Mouse (Mus musculus) embryonic stem cell, embryonic (primary cell): ENCODE measurements around the gene C2cd4b.

Experiments
- CTCF ChIA-PET, 4 experiments: fragments of 300-600 bp in 2 of 4; fragments of 350-600 bp in 2 of 4; sonication (Branson Sonifier 250); formaldehyde crosslinking; loops; one replicate each; lab custom pipeline; 2022; ENCODE audit warnings: inconsistent platforms in 2 of 4; lab: Charles Lee
- POLR2A ChIA-PET, 4 experiments: fragments of 300-600 bp in 2 of 4; fragments of 350-600 bp in 2 of 4; sonication (Branson Sonifier 250); formaldehyde crosslinking; loops; one replicate each; lab custom pipeline; 2022; ENCODE audit warnings: antibody characterized with exemption in 4 of 4, inconsistent platforms in 1 of 4; lab: Charles Lee

The C2cd4b gene

DNA sequence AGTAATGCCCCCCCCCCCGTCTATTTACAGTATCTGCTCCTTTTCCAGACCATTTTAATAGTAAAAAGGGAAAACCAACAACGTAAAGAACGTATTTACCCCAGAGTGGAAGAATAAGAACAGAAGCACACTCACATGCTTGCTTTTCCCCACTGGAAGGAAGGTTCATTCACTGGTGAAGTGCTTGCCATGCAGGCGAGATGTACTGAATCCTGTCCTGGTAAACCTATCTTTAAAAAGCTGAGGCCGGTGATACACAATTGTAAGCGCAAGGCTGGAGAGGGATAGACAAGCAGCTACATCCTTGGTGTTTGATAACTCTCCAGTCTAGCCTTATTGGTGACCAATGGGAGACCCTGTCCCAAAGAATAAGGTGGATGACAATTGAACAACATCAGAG, 1.8 kb downstream of the C2cd4b start:
- CTCF ChIA-PET = interaction anchor here in 3 of 4 experiments (0.5 to 3.1 kb wide), 5 partner anchors 49 to 1546 kb away, joined by 4 to 12 read pairs (median 7); partner anchors contain the start of gene C2cd4a (in 1 of the 3)
- POLR2A ChIA-PET = interaction anchor here in 3 of 4 experiments (0.5 to 3.5 kb wide), 18 partner anchors 9 to 394 kb away, joined by 3 to 47 read pairs (median 12); partner anchors contain the start of gene C2cd4a (in 2 of the 3)

DNA sequence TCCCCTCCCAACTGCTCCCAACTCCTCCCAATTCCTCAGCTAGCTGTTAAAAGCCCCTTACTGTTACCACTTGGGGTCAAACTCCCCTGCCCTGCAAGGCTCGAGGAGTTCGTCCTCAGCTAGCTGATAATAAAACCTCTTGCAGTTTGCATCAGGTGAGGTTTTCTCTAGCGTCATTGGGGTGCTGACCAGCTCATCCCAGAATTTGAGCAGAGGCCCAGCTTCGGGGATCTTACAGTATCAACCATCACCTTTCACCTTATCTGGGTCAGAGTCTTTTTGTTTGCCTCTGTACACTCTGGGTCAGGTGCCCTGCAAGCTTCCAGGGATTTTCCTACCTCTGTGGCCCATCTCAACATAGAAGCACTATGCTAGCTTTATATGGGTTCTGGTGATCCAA, 4.1 kb downstream of the C2cd4b start:
- ChIA-PET POLR2A (interaction anchor here in 2 of 4 experiments (0.7 to 1.3 kb wide), 4 partner anchors 13 to 555 kb away, joined by 3 to 4 read pairs (median 3); no protein-coding TSS in a partner anchor), CTCF (interaction anchor here in 1 of 4 experiments (0.6 to 1.3 kb wide), 2 partner anchors 28 to 52 kb away, joined by 4 to 5 read pairs; no protein-coding TSS in a partner anchor)

DNA sequence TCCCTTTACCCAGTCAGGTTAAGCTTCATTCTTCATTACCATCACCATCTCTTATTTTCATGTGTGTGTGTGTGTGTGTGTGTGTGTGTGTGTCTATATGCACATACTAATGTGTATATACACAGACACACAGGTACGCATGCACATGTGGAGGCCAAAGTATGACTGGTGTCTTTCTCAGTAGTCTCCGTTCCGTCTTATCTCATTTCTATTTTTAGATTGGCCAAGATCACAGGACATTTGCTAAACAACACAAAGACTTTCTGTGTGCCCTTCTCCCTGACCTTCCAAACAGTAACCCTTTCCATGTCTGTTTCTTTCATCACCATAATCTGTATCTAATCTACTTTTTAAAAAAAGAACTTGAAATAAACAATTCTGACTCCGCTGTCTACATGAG, 7.2 kb downstream of the C2cd4b start:
- CTCF ChIA-PET = interaction anchor here in 1 of 4 experiments (0.5 to 0.6 kb wide), 2 partner anchors 15 to 161 kb away, joined by 3 to 5 read pairs; no protein-coding TSS in a partner anchor
- POLR2A ChIA-PET = interaction anchor here in 2 of 4 experiments (0.8 to 1.0 kb wide), 2 partner anchors 13 kb away, joined by 3 read pairs; no protein-coding TSS in a partner anchor

DNA sequence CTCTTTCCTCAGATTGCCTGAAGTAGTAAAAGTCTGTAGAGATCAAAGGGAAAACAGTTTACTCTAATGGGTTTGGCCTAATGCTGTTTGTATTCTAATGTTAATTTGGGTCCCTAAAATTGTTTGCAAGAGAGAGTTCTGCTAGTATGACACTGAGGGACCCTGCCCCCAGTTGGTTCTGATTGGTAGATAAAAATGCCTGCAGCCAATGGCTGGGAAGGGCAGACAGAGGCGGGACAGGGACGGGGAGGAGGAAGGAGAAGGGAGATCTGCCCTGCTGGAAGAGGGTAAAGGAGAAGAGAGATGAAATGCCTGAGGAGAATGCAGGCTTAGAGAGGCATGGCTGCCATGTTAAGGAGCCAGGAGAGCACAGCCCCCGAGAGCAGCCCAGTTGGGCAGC, 7.7 kb downstream of the C2cd4b start:
- CTCF ChIA-PET = interaction anchor here in 1 of 4 experiments (0.6 kb wide), 1 partner anchor 14 kb away, joined by 3 read pairs; no protein-coding TSS in a partner anchor

DNA sequence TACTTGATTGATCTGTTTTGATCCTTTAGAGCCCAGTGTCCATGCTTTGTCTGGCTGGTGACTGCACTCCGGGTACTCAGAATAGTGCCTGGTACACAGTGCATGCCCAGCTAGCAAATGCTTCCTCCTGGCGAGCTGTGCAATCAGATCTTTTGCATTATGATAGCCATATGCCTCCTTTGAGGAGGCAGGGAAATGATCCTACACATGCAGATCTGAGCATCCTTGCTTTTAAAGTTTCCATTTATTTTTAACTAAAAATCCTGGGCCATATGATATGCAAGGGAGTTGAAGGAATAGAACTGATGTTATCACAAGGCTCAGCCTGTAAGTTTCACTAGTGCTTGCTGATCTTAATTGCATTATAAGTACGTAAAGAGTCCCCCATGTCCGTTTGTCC, 9.6 kb downstream of the C2cd4b start:
- POLR2A ChIA-PET = interaction anchor here in 1 of 4 experiments (1.7 kb wide), 1 partner anchor 10 kb away, joined by 9 read pairs; the partner anchor contains the start of gene C2cd4b
- CTCF ChIA-PET = interaction anchor here in 1 of 4 experiments (1.3 kb wide), 1 partner anchor 10 kb away, joined by 5 read pairs; the partner anchor contains the start of gene C2cd4b

More for the DNA sequence above, 7.7 kb downstream of the C2cd4b start:
- POLR2A ChIA-PET = interaction anchor here in 1 of 4 experiments (1.7 kb wide), 1 partner anchor 8 kb away, joined by 9 read pairs; the partner anchor contains the start of gene C2cd4b

DNA sequence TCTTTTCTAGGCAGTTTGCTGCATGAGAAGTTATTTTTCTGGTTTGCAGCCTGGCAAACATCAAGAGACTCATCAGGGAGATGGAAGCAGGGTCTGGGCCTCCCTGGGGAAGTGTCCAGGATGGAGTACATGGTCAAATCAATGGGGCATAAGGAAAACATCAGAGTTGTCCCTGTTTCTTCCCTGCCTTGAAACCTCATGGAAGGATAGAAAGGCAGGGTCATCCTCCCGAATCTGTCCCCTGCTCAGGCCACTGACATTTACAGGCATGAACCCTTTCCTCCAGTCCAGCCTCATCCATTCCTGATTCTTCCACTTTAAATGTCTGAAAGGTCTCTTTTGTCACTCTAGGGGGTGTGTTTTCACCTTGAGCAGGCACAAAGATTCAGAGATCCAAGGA, 10.2 kb downstream of the C2cd4b start:
- ChIA-PET POLR2A (interaction anchor here in 3 of 4 experiments (0.7 to 1.8 kb wide), 4 partner anchors 10 to 16 kb away, joined by 3 to 18 read pairs (median 8); partner anchors contain the start of gene C2cd4b (in 3 of the 3)), CTCF (interaction anchor here in 2 of 4 experiments (0.8 to 1.0 kb wide), 2 partner anchors 11 kb away, joined by 3 to 7 read pairs; partner anchors contain the start of gene C2cd4b (in 1 of the 2))

DNA sequence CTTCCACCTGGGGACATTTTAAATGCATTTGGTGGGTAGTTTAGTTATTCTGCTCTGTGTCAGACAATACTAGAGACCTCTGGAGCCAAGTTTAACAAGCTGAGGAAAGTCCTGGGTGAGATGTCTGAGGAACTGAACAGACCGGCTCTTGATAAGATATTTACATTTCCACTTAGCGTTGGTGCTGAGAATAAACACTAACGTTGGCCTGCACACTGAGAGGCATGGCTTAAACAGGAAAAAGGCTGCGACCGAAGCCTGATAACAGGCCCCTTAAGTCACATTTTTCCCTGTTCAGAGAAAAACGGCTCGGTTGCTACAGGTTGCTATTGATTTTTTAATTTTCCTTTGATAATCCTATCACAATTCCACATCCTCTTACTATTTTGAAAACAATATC, 12.1 kb downstream of the C2cd4b start:
- POLR2A ChIA-PET = interaction anchor here in 1 of 4 experiments (1.8 kb wide), 1 partner anchor 12 kb away, joined by 8 read pairs; the partner anchor contains the start of gene C2cd4b
- CTCF ChIA-PET = interaction anchor here in 1 of 4 experiments (1.0 kb wide), 1 partner anchor 12 kb away, joined by 3 read pairs; the partner anchor contains the start of gene C2cd4b

DNA sequence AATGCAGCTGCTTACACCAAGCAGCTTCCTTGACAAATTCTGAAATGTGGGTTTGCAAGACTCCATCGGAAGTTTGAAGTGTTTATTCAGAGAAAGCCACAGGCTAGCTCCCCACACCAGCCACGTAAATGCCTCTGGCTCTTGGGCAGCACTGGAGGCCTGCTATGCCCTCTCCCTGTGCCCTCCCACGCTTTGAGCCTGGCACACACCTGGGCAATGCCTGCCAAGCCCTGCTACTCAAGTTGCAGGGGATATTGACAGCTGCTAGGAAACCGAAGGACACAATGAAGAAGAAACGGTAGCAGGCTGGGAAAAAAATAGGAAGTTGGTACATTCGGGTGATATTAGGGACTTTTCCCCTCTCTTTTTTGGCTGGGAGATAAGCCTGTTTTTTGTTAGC, 15.0 kb downstream of the C2cd4b start:
- POLR2A ChIA-PET = interaction anchor here in 2 of 4 experiments (1.0 to 1.2 kb wide), 2 partner anchors 9 to 15 kb away, joined by 4 to 6 read pairs; partner anchors contain the start of gene C2cd4b (in 1 of the 2)
- CTCF ChIA-PET = interaction anchor here in 1 of 4 experiments (1.1 kb wide), 1 partner anchor 91 kb away, joined by 3 read pairs; no protein-coding TSS in a partner anchor

DNA sequence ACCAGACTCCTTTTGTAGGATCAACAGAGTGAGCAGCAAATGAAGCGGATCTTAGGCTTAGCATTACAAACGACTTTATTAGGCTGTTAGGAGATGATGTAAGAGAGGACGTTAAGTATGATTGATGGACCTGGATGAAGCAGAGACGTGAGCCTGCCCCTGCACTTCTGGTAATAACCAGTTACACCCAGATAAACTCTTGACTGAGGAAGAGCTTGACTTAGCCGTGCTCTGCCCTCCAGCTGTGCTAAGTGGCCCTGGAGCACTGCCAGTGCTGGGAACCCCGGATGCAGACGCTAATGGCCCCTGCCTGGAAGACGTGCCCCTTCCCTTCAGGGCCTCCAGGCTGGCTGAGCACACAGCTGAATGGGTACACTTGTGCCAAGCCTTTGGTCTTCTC, 19.3 kb downstream of the C2cd4b start:
- POLR2A ChIA-PET = interaction anchor here in 1 of 4 experiments (1.0 kb wide), 1 partner anchor 9 kb away, joined by 5 read pairs; no protein-coding TSS in a partner anchor
- CTCF ChIA-PET = interaction anchor here in 1 of 4 experiments (0.7 kb wide), 1 partner anchor 67 kb away, joined by 3 read pairs; no protein-coding TSS in a partner anchor

DNA sequence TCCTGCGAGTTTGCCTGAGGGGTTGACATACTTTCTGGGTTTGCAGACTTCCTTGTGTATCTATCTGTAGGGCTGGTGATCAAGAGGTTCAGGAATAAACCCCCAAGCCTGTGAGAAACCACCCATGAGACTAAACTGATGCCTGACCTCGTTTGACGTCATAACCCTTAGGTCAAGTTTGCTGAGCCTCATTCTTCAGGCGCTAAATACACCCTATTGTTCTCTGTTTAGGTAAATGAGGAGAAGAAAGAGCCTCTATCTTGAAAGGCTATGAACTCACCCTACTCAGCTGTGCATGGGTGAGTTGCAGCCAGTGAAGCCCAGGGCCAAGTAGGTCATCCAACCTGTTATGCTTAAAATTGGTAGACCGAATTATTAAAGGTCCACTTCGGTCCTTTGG, 23.5 kb downstream of the C2cd4b start:
- POLR2A ChIA-PET = interaction anchor here in 2 of 4 experiments (1.0 to 1.4 kb wide), 2 partner anchors 21 to 24 kb away, joined by 3 to 5 read pairs; partner anchors contain the start of gene C2cd4b (in 1 of the 2)
- CTCF ChIA-PET = interaction anchor here in 1 of 4 experiments (1.0 kb wide), 1 partner anchor 735 kb away, joined by 3 read pairs; no protein-coding TSS in a partner anchor

DNA sequence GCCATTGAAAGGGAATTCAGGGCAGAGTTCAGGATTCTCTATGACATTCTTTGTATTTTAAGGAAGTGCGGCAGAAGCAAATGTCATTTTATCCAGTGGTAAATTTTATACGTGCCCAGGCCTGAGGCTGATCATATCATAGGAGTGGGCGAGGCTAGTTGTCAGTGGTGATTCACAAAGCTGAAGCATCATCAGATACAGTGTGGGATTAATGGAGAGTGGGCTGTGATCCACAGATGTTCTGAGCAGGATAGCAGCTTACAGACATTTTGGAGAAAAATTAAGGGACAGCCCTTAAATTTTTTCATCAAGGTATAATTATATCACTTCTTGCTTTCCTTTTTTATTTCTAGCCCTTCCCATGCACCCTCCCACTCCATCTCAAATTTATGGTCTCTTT, 24.2 kb downstream of the C2cd4b start:
- ChIA-PET CTCF (no interaction called here), POLR2A (interaction anchor here in 1 of 4 experiments (1.0 kb wide), 1 partner anchor 22 kb away, joined by 3 read pairs; no protein-coding TSS in a partner anchor)

DNA sequence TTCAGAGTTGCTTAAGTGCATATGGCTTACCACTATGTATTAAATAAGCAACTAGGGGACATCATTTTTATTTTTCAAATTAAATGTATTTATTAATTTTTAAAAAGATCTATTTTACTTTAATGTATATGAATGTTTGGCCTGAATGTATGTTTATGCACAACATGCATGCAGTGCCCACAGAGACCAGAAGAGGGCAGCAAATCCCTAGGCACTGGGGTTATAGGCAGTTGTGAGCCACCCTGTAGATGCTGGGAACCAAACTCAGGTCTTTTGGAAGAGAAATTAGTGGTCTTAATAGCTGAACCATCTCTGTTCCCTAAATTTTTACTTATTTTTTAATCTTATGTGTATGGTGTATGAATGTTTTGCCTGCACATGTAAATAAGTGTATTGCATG, 24.7 kb downstream of the C2cd4b start:
- CTCF ChIA-PET = no interaction called here
- POLR2A ChIA-PET = interaction anchor here in 1 of 4 experiments (0.7 kb wide), 1 partner anchor 44 kb away, joined by 3 read pairs; no protein-coding TSS in a partner anchor

DNA sequence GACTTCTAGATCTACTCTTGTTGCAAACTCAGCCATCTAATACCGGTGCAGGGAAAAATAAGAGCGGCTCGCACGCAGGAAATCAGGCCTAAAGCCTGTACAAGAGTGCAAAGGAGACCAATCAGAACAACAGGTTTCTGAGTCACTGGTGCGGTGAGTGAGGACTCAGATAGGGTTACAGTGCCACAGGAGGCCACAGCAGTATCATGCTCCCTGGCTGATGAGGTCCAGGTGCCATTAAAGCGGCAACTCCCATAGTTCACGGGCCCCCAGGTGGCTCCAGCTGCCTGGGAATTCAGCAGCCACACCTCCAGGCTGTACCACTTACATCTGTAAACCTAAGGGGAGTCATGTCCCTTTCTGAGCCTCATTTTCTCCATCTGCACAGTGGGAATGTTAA, 27.1 kb downstream of the C2cd4b start:
- ChIA-PET POLR2A (interaction anchor here in 2 of 4 experiments (1.1 to 3.5 kb wide), 4 partner anchors 24 to 42 kb away, joined by 3 to 26 read pairs (median 12); partner anchors contain the start of gene C2cd4b (in 2 of the 2)), CTCF (no interaction called here)

DNA sequence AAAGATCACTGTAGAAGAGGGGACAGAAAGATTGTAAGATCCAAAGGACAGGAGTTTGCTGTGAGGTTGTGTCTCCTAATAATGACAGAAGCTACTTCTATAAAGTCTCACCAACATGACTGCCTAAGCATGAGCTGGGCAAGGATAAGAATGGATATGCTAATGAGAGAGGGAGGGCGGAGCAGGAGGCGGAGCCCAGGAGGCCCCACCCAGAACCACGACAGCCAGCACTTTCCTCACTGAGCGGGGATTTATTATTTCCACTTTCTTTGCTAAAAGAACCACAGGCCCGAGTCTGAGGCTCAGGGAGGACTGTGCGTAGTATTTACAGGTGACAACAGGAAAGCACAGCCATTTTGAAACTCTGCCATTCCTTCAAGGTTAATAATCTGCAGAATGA, 28.4 kb downstream of the C2cd4b start:
- ChIA-PET CTCF (interaction anchor here (0.5 to 2.0 kb wide), 11 partner anchors 8 to 199 kb away, joined by 3 to 8 read pairs (median 4); partner anchors contain the start of gene C2cd4b (in 2 of the 4)), POLR2A (interaction anchor here in 3 of 4 experiments (0.6 to 3.5 kb wide), 6 partner anchors 9 to 941 kb away, joined by 3 to 26 read pairs (median 5); partner anchors contain the start of gene C2cd4b (in 3 of the 3))

DNA sequence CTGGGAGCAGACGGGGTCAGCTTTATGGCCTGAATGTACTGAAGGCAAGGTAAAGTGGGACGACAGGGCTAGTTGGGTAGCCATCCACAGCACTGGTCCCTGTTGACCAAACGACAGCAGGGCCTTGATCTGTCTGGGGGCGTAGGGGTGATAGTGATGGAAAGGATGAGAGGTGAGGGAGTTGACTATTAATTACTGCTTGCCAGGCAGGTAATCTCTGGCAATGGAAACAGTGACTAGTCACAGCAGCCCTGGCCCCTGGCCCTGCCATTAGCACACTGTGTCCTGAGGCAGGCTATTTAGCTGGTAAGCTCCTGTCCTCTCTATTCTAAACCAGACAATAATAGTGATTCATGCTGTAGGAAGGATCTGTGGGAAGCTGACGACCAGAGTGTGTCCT, 33.2 kb downstream of the C2cd4b start:
- POLR2A ChIA-PET = interaction anchor here in 2 of 4 experiments (1.1 kb wide), 2 partner anchors 10 to 34 kb away, joined by 3 read pairs; no protein-coding TSS in a partner anchor
- CTCF ChIA-PET = interaction anchor here in 1 of 4 experiments (0.5 kb wide), 1 partner anchor 109 kb away, joined by 3 read pairs; no protein-coding TSS in a partner anchor

DNA sequence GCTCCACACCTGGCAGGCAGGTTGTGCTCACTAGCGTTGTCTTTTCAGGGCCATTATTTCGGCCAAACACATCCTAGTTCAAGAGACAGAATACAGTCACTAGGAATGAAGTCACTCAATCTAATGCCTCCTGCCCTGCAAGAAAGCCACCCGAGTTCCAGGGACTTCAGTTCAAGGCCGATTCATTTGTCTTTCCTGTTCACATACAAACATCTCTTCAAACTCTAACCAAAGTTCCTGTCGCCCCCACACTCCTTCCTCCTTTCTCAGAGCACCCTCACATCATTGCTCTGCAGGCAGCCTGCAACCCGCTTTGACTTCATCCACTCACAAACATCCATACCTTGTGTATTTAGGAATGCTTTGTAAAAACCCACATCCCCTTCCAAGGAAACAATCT, 34.3 kb downstream of the C2cd4b start:
- ChIA-PET CTCF (no interaction called here), POLR2A (interaction anchor here in 3 of 4 experiments (0.6 to 1.3 kb wide), 3 partner anchors 34 to 82 kb away, joined by 3 read pairs; partner anchors contain the start of gene C2cd4b (in 2 of the 3))

DNA sequence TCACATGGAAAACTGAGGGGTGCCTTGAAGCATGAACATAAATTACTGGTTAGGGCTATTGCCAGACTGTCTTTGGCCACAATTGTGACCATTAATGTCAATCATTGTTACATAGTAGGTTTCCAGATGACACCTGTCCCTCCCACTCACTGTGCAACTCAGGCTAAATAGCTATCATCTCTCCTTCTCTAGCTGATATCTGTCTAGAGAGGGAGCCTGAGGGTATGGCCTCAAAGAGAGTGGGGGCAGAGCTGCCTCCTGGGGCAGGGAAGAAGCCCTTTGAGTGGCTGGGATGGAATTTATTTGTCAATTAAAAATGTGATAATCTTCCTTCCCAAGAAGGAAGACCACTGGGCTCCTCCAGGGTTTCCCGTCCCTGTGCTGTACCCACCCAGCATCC, 35.0 kb downstream of the C2cd4b start:
- CTCF ChIA-PET = no interaction called here
- POLR2A ChIA-PET = interaction anchor here in 3 of 4 experiments (0.6 to 1.3 kb wide), 3 partner anchors 35 to 81 kb away, joined by 3 read pairs; partner anchors contain the start of gene C2cd4b (in 2 of the 3)

DNA sequence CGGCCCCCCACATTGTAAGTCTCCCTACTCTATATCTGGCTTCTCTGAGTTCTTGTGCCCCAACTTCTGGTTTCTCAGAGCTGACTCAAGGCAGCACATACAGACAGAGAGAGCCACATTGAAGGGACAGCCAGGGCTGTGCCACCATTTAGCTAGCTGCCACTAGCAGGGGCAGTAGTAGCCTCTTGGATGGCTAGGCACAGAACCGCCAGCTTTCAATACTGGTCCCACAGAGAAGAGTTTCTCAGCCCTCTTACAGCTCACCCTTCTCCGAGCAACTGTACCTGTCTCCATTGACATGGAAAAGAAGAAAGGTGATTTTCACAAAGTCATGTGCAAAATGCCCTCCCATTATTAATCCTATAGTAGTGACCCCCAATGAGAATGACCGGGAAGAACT, 35.4 kb downstream of the C2cd4b start:
- CTCF ChIA-PET = interaction anchor here in 1 of 4 experiments (1.4 kb wide), 1 partner anchor 111 kb away, joined by 8 read pairs; no protein-coding TSS in a partner anchor
- POLR2A ChIA-PET = interaction anchor here in 2 of 4 experiments (1.2 to 1.3 kb wide), 2 partner anchors 35 kb away, joined by 3 read pairs; partner anchors contain the start of gene C2cd4b (in 2 of the 2)
